Mouse (Mus musculus): ENCODE data around the gene Polr2l. TPM values are rescaled to one million over a fixed set of nuclear protein-coding genes. Genes with fewer than 3 reads are reported as not detected.

Gene Polr2l
- polyA plus RNA-seq, 1 experiment from 2014 or later: 43.9 TPM

GRCm38 (mm10) chr7:141459301-141459711, 15.6 kb downstream of the Polr2l start:
- Histone ChIP-seq H3K4me3 (replicated peaks) (no peak overlapping the region), H3K4me1 (replicated peaks) (peaks cover 50% of the 10 kb centered on the region), H3K36me3 (replicated peaks) (peaks cover 12% of the 10 kb centered on the region; the same call in 1 of the 2 replicates), H3K27ac (replicated peaks) (no peak overlapping the region), H3K9ac (no peak overlapping the region), H3K4me2 (no peak overlapping the region), H3K9me3 (replicated peaks) (no peaks in the 10 kb centered on the region), H3K27me3 (peaks cover 57% of the 10 kb centered on the region)
- WGBS (ENCODE audit: insufficient replicate concordance): 84% methylated on average over 17 of the region's 17 CpGs
- ATAC-seq (ENCODE audit: insufficient read depth): no peak

DNA sequence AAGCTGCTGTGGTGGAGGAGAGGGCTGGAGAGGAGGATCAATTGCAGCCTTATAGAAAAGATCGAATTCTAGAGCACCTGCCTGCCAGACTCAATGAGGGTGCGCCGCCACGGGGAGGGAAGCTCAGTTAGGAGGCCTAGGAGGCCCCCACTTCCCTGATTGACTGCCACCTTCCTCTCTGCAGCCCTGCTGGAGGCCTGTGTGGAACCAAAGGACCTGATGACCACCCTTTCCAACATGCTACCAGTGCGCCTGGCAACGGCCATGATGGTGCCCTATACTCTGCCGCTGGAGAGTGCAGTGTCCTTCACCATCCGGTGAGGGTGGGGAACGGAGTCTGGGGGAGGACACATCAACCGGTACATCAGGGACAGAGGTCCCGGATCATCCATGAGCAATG, 16.3 kb downstream of the Polr2l start:
- Histone ChIP-seq H3K27ac (replicated peaks) (no peak overlapping the region), H3K4me2 (no peak overlapping the region), H3K27me3 (peaks cover 50% of the 10 kb centered on the region), H3K4me3 (replicated peaks) (no peak overlapping the region), H3K36me3 (replicated peaks) (peaks cover 12% of the 10 kb centered on the region; the same call in 1 of the 2 replicates), H3K9me3 (replicated peaks) (no peaks in the 10 kb centered on the region), H3K9ac (no peak overlapping the region), H3K4me1 (replicated peaks) (peaks cover 52% of the 10 kb centered on the region)
- WGBS (ENCODE audit: insufficient replicate concordance): 88% methylated on average over 11 of the region's 11 CpGs
- ATAC-seq (ENCODE audit: insufficient read depth): no peak

GRCm38 (mm10) chr7:141457986-141458660, 16.8 kb downstream of the Polr2l start:
- peaks cover 55% of the 10 kb centered on the region for H3K4me1 ChIP-seq (replicated peaks)
- ATAC-seq (ENCODE audit: insufficient read depth): no peak
- 77% methylated on average over 15 of the region's 15 CpGs for WGBS (ENCODE audit: insufficient replicate concordance)
- H3K27me3 ChIP-seq: peaks cover 45% of the 10 kb centered on the region
- no peaks in the 10 kb centered on the region for H3K9me3 ChIP-seq (replicated peaks)
- no peak overlapping the region for H3K27ac ChIP-seq (replicated peaks)
- peaks cover 12% of the 10 kb centered on the region; the same call in 1 of the 2 replicates for H3K36me3 ChIP-seq (replicated peaks)
- H3K4me3 ChIP-seq (replicated peaks): no peak overlapping the region
- no peak overlapping the region for H3K4me2 ChIP-seq
- H3K9ac ChIP-seq: no peak overlapping the region

- WGBS (ENCODE audit: insufficient replicate concordance): 82% methylated on average over 14 of the region's 14 CpGs
- H3K4me3 ChIP-seq (replicated peaks): no peak overlapping the region
- ATAC-seq (ENCODE audit: insufficient read depth): no peak
- H3K4me2 ChIP-seq: no peak overlapping the region
- peaks cover 54% of the 10 kb centered on the region for H3K4me1 ChIP-seq (replicated peaks)
- no peak overlapping the region for H3K9ac ChIP-seq
- H3K27ac ChIP-seq (replicated peaks): no peak overlapping the region
- H3K36me3 ChIP-seq (replicated peaks): peaks cover 13% of the 10 kb centered on the region
- no peaks in the 10 kb centered on the region for H3K9me3 ChIP-seq (replicated peaks)
- H3K27me3 ChIP-seq: peaks cover 36% of the 10 kb centered on the region
Measured at GRCm38 (mm10) chr7:141457236-141457635, 17.7 kb downstream of the Polr2l start.

- Histone ChIP-seq H3K9ac (no peak overlapping the region), H3K9me3 (replicated peaks) (no peaks in the 10 kb centered on the region), H3K4me2 (peak overlapping the region; percentile 99), H3K27ac (replicated peaks) (no peak overlapping the region), H3K27me3 (peaks cover 31% of the 10 kb centered on the region), H3K36me3 (replicated peaks) (peaks cover 18% of the 10 kb centered on the region), H3K4me1 (replicated peaks) (peaks cover 55% of the 10 kb centered on the region), H3K4me3 (replicated peaks) (peak overlapping the region; percentile 78; the same call in 1 of the 2 replicates)
- no peak for ATAC-seq (ENCODE audit: insufficient read depth)
- 75% methylated on average over 6 of the region's 6 CpGs for WGBS (ENCODE audit: insufficient replicate concordance)
Measured at GRCm38 (mm10) chr7:141456739-141457138, 18.2 kb downstream of the Polr2l start.

GRCm38 (mm10) chr7:141455610-141456314, 19.2 kb downstream of the Polr2l start:
- peak overlapping the region; percentile 89 for H3K27ac ChIP-seq (replicated peaks)
- ATAC-seq (ENCODE audit: insufficient read depth): peak; percentile 17
- H3K36me3 ChIP-seq (replicated peaks): peaks cover 28% of the 10 kb centered on the region
- 2% methylated on average over 23 of the region's 23 CpGs for WGBS (ENCODE audit: insufficient replicate concordance)
- peaks cover 21% of the 10 kb centered on the region for H3K27me3 ChIP-seq
- peaks cover 56% of the 10 kb centered on the region for H3K4me1 ChIP-seq (replicated peaks)
- H3K9ac ChIP-seq: peak overlapping the region; percentile 71
- peak overlapping the region; percentile 99 for H3K4me2 ChIP-seq
- peak overlapping the region; percentile 78 for H3K4me3 ChIP-seq (replicated peaks)
- H3K9me3 ChIP-seq (replicated peaks): no peaks in the 10 kb centered on the region

- Histone ChIP-seq H3K4me3 (replicated peaks) (peak within 1 kb of the TSS; percentile 78), H3K4me1 (replicated peaks) (peaks cover 63% of the 10 kb centered on the region)
- under 1% methylated on average over 45 of the region's 45 CpGs for WGBS (ENCODE audit: insufficient replicate concordance)
Measured at GRCm38 (mm10) chr7:141454967-141455551, 19.9 kb downstream of the Polr2l start, which contains the start of gene Pnpla2. TSS of gene Pnpla2 (plus strand) at chr7:141455198.

GRCm38 (mm10) chr7:141453636-141454035, 21.3 kb downstream of the Polr2l start:
- H3K9ac ChIP-seq: no peak overlapping the region
- no peak overlapping the region for H3K4me3 ChIP-seq (replicated peaks)
- H3K27me3 ChIP-seq: no peaks in the 10 kb centered on the region
- ATAC-seq (ENCODE audit: insufficient read depth): no peak
- no peaks in the 10 kb centered on the region for H3K9me3 ChIP-seq (replicated peaks)
- peaks cover 38% of the 10 kb centered on the region for H3K36me3 ChIP-seq (replicated peaks)
- 65% methylated on average over 2 of the region's 2 CpGs for WGBS (ENCODE audit: insufficient replicate concordance)
- H3K27ac ChIP-seq (replicated peaks): 0 out of 2 replicates have a peak overlapping the region, but pooled peaks have one; percentile 38
- peaks cover 74% of the 10 kb centered on the region for H3K4me1 ChIP-seq (replicated peaks)
- no peak overlapping the region for H3K4me2 ChIP-seq

More at GRCm38 (mm10) chr7:141454967-141455551, 19.9 kb downstream of the Polr2l start, which contains the start of gene Pnpla2:
- peaks cover 14% of the 10 kb centered on the region for H3K27me3 ChIP-seq
- ATAC-seq (ENCODE audit: insufficient read depth): peak; percentile 88
- peaks cover 35% of the 10 kb centered on the region for H3K36me3 ChIP-seq (replicated peaks)
- H3K4me2 ChIP-seq: peak within 1 kb of the TSS; percentile 99
- H3K9ac ChIP-seq: peak within 1 kb of the TSS; percentile 71
- H3K9me3 ChIP-seq (replicated peaks): no peaks in the 10 kb centered on the region
- peak within 1 kb of the TSS; percentile 89 for H3K27ac ChIP-seq (replicated peaks)

DNA sequence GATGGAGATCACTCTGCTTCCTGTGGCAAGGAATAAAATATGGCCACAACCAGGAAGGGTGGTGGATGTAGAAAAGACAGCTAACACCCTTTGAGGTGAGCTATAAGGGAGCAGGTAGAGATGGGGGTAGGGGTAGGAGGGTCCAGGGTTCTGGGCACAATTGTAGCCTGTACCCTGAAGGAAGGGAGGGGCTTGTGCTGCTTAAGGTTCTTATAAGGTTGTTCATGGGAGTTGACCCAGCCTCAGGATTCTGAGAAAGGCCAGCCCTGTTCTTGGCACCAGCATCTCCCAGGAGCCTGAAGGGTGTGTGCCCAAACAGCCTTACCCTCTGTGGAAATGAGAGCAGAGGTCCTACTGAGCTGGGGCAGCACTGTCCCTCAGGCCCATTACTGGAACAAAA, 23.0 kb downstream of the Polr2l start:
- Histone ChIP-seq H3K27ac (replicated peaks) (0 out of 2 replicates have a peak overlapping the region, but pooled peaks have one; percentile 29), H3K4me2 (no peak overlapping the region)
- no peak for ATAC-seq (ENCODE audit: insufficient read depth)

DNA sequence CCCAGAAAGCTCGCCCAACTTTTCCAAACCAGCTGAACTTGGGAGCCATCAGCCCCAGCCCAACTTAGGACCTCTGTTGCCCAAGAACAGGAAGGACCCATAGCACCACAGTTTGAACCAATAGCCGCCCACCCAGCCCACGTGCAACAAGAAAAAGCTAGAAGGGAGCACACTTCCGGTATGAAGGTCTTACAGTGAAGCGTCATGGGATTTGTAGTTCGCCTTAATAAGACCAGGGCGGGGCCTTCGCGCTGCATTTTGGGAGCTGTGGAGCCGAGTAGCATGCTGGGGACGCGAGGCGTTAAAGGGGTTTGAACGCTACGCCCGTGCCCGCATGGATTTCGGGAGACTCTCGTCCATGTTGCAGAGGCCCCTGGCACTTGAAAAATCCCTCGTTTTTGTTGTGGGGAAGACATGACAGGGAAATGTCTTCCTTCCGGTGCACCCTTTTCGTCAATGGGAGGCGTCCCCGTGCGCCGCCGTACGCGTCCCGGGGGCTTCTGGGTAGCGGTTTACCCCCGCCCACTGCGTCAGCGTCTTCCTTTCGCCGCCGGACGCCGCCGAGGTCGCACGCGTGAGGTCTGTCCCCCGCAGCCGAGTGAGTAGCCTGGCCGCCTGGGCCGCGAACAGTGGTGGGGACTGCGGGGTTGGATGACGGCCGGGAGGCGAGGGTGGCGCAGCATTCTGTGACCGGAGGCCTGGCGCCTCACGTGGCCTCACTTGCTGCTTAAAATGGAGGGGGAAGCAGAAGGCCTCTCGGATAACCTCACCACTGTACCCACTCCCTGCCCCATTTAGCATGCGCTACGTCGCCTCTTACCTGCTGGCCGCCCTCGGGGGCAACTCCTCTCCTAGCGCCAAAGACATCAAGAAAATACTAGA, 27.6 kb downstream of the Polr2l start, which contains the start of gene Rplp2:
TSS of gene Rplp2 (plus strand) at position 261 of the 882 bp plus-strand sequence.
- ATAC-seq (ENCODE audit: insufficient read depth): peak; percentile 86
- Histone ChIP-seq H3K36me3 (replicated peaks) (peaks cover 42% of the 10 kb centered on the region), H3K4me3 (replicated peaks) (peak within 1 kb of the TSS; percentile 77), H3K27ac (replicated peaks) (peak within 1 kb of the TSS; percentile 85), H3K4me2 (peak within 1 kb of the TSS; percentile 80), H3K27me3 (no peaks in the 10 kb centered on the region), H3K9me3 (replicated peaks) (no peaks in the 10 kb centered on the region), H3K4me1 (replicated peaks) (peaks cover 82% of the 10 kb centered on the region), H3K9ac (peak within 1 kb of the TSS; percentile 80)
- WGBS (ENCODE audit: insufficient replicate concordance): under 1% methylated on average over 63 of the region's 63 CpGs

More for the DNA sequence above, 23.0 kb downstream of the Polr2l start:
- Histone ChIP-seq H3K9me3 (replicated peaks) (no peaks in the 10 kb centered on the region), H3K4me1 (replicated peaks) (peaks cover 78% of the 10 kb centered on the region), H3K9ac (no peak overlapping the region), H3K36me3 (replicated peaks) (peaks cover 41% of the 10 kb centered on the region), H3K27me3 (no peaks in the 10 kb centered on the region), H3K4me3 (replicated peaks) (no peak overlapping the region)
